Mouse (Mus musculus) small intestine, adult 2 months (tissue): ENCODE measurements at regions not wholly inside any gene's neighbourhood (a gene's known extent, or its start where the extent isn't known, plus 50 kb on each side); places are given as distances from the start of the nearest gene placed in this dataset.
A peak's percentile ranks its signal among the peaks of the same experiment; 100 is the strongest.

ENCODE experiments used
- H3K27ac ChIP-seq: fragments of 200-500 bp; 2 replicates; pipeline ENCODE4 v1.5.1; 2012; ENCODE audit warnings: low read depth, low read length, control low read depth, inconsistent platforms; ENCODE audit not compliant: insufficient read depth
- H3K27me3 ChIP-seq: fragments of 200-500 bp; 2 replicates; pipeline ENCODE4 v1.6.1; 2012; ENCODE audit warnings: mild to moderate bottlenecking, moderate library complexity, low read length, inconsistent platforms; ENCODE audit not compliant: control insufficient read depth, insufficient read depth
- H3K36me3 ChIP-seq: fragments of 200-500 bp; 2 replicates; pipeline ENCODE4 v1.6.1; 2012; ENCODE audit warnings: mild to moderate bottlenecking, low read length, control low read depth, inconsistent platforms; ENCODE audit not compliant: control insufficient read depth, insufficient read depth
- H3K4me1 ChIP-seq: fragments of 200-500 bp; 2 replicates; pipeline ENCODE4 v1.6.1; 2012; ENCODE audit warnings: low read length, inconsistent platforms, mixed read lengths; ENCODE audit not compliant: control insufficient read depth, insufficient read depth, insufficient read length
- H3K4me3 ChIP-seq: fragments of 200-500 bp; 2 replicates; pipeline ENCODE4 v1.5.1; 2012; ENCODE audit warnings: low read depth, mild to moderate bottlenecking, control low read depth, inconsistent platforms, low read length, moderate library complexity
- CTCF ChIP-seq: fragments of 200-500 bp; IDR thresholded peaks from 2 replicates; pipeline ENCODE4 v1.5.1; 2012; ENCODE audit warnings: low read depth, mild to moderate bottlenecking, control low read depth, inconsistent platforms, low read length, moderate library complexity, mixed read lengths; ENCODE audit not compliant: insufficient replicate concordance, insufficient read length; ENCODE audit errors: extremely low read depth
- POLR2A ChIP-seq: fragments of 200-500 bp; IDR thresholded peaks from 2 replicates; pipeline ENCODE4 v1.6.1; 2012; ENCODE audit warnings: low read depth, mild to moderate bottlenecking, control low read depth, inconsistent platforms, low read length, moderate library complexity
- WGBS: fragments of 180-500 bp; shearing (Covaris S2); methylation state at CpG from one replicate; pipeline ENCODE4 v1.1.7; 2018; 5-methylcytosine and 5-hydroxymethylcytosine counted together

DNA sequence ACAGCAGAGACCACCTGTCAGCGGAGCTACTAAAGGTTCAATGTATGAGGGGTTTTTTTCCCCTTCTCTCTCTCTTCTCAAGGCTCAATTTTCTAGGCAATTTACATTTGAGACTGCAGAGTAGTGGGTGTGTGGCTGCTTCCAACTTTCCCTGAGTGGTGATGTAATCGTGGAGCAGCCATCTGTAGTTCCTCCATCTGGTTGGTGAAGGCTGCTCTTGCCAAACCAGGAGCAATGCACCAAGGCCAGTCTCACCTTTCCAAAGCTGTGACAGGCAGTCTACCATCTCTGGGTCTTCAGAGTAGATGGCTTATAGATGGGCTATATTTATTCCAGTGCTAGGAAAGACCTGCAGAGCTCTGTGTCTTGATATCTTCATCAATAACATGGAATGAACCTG, 280.4 kb downstream of the Pik3r1 start:
- Histone ChIP-seq H3K4me3 (no peak overlapping the region), H3K27ac (no peak overlapping the region), H3K4me1 (no peaks in the 10 kb centered on the region), H3K27me3 (no peaks in the 10 kb centered on the region), H3K36me3 (no peaks in the 10 kb centered on the region)
- no peak for TF ChIP-seq CTCF
- TF ChIP-seq POLR2A = no peak
- 83% methylated on average over 2 of the region's 2 CpGs for WGBS

DNA sequence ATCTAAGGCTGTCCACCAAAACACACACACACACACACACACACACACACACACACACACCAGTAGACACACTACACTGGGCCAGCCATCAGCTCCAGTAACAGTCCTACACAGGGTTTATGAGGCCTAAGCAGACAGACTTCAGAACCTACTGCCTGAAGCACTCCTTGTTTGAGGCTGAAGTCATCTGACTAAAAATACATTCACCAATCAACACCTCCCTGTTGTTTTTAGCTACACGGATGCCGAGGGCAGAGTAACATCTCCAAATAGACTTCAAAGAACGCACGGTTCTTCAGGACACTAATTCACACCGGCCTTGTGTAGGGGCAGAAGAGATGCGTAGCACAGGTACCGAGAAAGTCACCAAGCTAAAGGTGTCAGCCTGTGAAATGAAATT, 282.2 kb downstream of the Pik3r1 start:
- 92% methylated on average over 7 of the region's 7 CpGs for WGBS
- no peak overlapping the region for H3K4me3 ChIP-seq
- peaks cover 3% of the 10 kb centered on the region; the same call in 1 of the 2 replicates for H3K4me1 ChIP-seq
- TF ChIP-seq CTCF (no peak), POLR2A (no peak)
- no peaks in the 10 kb centered on the region for H3K27me3 ChIP-seq
- no peaks in the 10 kb centered on the region for H3K36me3 ChIP-seq
- H3K27ac ChIP-seq = no peak overlapping the region

DNA sequence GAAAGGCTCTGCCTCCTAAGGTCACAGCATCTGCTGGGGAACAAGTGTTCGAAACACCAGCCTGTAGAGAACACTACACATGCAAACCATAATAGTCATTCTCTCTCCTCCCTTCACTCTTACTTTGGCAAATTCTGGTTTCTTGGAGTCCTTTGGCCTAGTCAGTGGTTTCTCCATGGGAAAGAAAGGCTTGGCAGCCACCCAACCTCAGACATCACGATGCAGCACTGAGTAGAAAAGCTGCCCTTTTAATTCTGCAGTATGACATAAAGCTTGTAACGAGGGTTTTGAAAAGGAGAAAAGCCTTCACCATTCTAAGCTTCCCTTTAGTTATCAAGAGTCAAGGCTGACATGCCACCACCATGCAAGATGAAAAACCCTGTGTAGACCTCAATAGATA, 284.2 kb downstream of the Pik3r1 start:
- no peaks in the 10 kb centered on the region for H3K27me3 ChIP-seq
- peaks cover 4% of the 10 kb centered on the region; the same call in 1 of the 2 replicates for H3K4me1 ChIP-seq
- H3K27ac ChIP-seq = no peak overlapping the region
- no peak overlapping the region for H3K4me3 ChIP-seq
- TF ChIP-seq CTCF = no peak
- TF ChIP-seq POLR2A = no peak
- H3K36me3 ChIP-seq = no peaks in the 10 kb centered on the region
- WGBS = 72% methylated on average over 3 of the region's 3 CpGs

DNA sequence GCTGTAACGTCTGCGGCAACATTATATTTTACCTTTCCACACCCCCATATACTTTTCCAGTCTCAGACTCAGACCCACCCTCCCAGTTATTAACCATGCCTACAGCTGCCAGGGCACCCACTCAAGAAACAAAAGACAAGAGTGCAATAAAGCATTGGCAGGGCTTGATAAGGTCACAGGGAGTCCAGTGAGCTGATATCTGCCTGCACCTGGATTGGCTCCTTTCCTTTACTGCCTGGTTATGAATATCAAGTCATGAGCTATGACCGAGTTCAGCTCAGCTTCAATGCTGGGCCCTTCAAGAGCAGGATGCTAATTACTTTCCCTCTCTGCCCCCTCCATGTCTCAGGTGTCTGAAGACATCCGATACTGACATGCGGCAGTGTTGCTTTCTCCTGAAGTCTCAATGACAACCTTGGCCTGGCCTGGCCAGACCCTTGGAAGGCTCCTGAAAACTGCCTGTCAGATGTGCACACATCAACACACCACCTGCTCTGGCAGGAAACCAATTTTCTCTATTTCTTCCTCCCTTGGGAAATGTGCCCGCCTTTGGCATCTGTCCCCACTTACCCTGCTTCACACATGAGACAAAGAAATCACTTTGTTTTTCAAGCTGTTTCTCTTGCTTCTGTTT, 286.3 kb downstream of the Pik3r1 start:
- TF ChIP-seq CTCF (no peak), POLR2A (no peak)
- H3K4me3 ChIP-seq = no peak overlapping the region

DNA sequence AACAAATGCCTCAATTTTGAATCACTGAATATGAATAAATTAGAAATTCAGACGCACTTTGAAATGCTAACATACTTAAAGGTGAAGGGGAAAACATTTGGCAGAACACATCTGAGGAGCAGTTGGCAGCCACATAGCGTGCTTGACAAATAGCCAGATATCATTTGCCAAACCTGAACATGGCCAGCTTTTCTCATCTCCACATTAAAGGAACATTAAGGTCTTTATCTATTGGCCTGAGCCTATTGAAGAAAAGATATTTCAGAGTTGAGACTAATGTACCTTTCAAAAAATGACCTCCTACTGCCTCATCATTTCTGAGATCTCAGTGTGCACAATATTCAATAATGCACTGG, 288.7 kb downstream of the Pik3r1 start:
- Histone ChIP-seq H3K27ac (peak overlapping the region; percentile 65; the same call in 1 of the 2 replicates), H3K4me3 (no peak overlapping the region), H3K36me3 (no peaks in the 10 kb centered on the region), H3K27me3 (no peaks in the 10 kb centered on the region), H3K4me1 (peaks cover 4% of the 10 kb centered on the region; the same call in 1 of the 2 replicates)
- WGBS = 35% methylated on average over 2 of the region's 2 CpGs
- TF ChIP-seq CTCF (no peak), POLR2A (no peak)

More for the DNA sequence above, 286.3 kb downstream of the Pik3r1 start:
- H3K36me3 ChIP-seq = no peaks in the 10 kb centered on the region
- H3K4me1 ChIP-seq = peaks cover 4% of the 10 kb centered on the region; the same call in 1 of the 2 replicates
- peak overlapping the region; percentile 51 for H3K27ac ChIP-seq
- WGBS = 31% methylated on average over 6 of the region's 6 CpGs
- H3K27me3 ChIP-seq = no peaks in the 10 kb centered on the region

DNA sequence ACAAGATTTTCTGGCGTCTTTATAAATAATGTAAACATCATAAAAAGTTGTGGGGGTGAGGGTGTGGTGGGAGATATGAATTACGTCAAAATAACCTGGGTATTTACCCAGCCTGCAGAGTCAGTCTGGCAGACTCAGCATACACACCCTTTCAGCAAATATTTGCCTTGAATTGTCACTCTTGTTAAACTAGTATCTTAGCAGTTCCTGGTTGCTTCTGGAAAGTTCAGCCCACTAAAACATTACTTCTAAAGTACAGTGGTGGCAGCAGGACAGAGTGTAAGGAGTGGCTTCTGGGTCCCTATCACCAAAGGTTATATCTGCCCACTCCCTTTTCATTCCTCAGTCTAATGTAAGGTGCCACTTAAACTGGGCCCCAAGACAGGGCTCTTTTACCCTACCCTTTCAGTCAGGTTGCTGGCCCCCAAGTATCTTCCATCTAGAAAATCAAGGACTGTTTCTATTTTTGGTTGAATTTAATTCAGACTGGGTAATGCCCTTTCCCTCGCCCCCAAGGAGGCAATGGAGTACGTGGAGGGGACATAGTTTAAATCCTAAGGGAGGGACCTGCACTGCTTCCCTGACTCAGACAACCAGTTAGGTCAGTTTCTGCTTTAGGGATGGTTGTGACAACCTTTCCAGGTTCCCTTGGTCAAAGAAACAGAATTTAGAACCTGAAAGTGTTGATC, 289.3 kb downstream of the Pik3r1 start:
- no peak for TF ChIP-seq CTCF
- TF ChIP-seq POLR2A = no peak
- H3K27ac ChIP-seq = peak overlapping the region; percentile 65
- no peaks in the 10 kb centered on the region for H3K36me3 ChIP-seq
- H3K4me1 ChIP-seq = peaks cover 4% of the 10 kb centered on the region; the same call in 1 of the 2 replicates
- WGBS = 25% methylated on average over 4 of the region's 4 CpGs
- no peak overlapping the region for H3K4me3 ChIP-seq
- no peaks in the 10 kb centered on the region for H3K27me3 ChIP-seq

DNA sequence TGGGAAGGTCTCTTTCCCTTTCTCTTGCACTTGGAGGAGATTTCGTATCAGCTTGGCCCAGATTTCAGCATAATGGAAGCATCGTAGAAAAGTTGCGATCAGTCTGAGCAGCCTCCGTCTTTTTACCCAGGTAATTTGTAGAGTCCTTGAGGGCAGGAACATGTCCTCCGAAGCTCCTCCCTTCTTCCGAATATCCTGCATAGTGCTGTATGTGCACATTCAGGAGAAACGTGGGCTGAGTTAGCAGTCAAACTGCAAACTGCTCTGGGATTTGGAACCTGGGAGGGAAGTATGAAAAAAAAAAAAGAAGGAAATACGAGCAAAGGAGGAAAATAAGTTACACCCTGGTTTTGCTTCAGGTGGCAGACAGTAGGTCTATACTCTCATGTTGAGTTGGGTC, 294.7 kb downstream of the Pik3r1 start:
- no peak for TF ChIP-seq POLR2A
- TF ChIP-seq CTCF = no peak
- Histone ChIP-seq H3K27me3 (no peaks in the 10 kb centered on the region), H3K4me3 (no peak overlapping the region), H3K36me3 (no peaks in the 10 kb centered on the region), H3K27ac (no peak overlapping the region), H3K4me1 (no peaks in the 10 kb centered on the region)
- WGBS = 90% methylated on average over 8 of the region's 8 CpGs
